Mouse (Mus musculus) midbrain, postnatal 0 days (tissue): ENCODE measurements around the gene Kank2. TPM values are rescaled to one million over a fixed set of nuclear protein-coding genes. Genes with fewer than 3 reads are reported as not detected.

Source experiments
- ATAC-seq: fragments of 200-750 bp; cut with Nextera tagmentation; 2 replicates; pipeline ENCODE4 v1.8.0; 2017; ENCODE audit warnings: moderate number of reproducible peaks, mild to moderate bottlenecking, moderate TSS enrichment, moderate library complexity; ENCODE audit not compliant: low FRiP score
- DNase-seq: peaks from one replicate; pipeline ENCODE4 v3.0.0-alpha.2; 2015; ENCODE audit warnings: low spot score
- H3K27ac ChIP-seq: fragments of 300-500 bp; sonication (generic); 2 replicates; pipeline ENCODE4 v1.5.1; 2014; ENCODE audit warnings: low read depth, mild to moderate bottlenecking, low read length, mixed read lengths
- H3K27me3 ChIP-seq: fragments of 300-500 bp; sonication (generic); 2 replicates; pipeline ENCODE4 v1.6.1; 2014; ENCODE audit warnings: low read length, control low read depth, mixed read lengths; ENCODE audit not compliant: insufficient read depth
- H3K36me3 ChIP-seq: fragments of 300-500 bp; sonication (generic); 2 replicates; pipeline ENCODE4 v1.6.1; 2014; ENCODE audit warnings: low read length, control low read depth, mixed read lengths; ENCODE audit not compliant: insufficient read depth
- H3K4me1 ChIP-seq: fragments of 300-500 bp; sonication (generic); 2 replicates; pipeline ENCODE4 v1.6.1; 2014; ENCODE audit warnings: mild to moderate bottlenecking, control low read depth, antibody characterized with exemption, low read length, mixed read lengths; ENCODE audit not compliant: insufficient read depth
- H3K4me2 ChIP-seq: fragments of 300-500 bp; sonication (generic); 2 replicates; pipeline ENCODE4 v1.6.1; 2014; ENCODE audit warnings: low read depth, mild to moderate bottlenecking, low read length, mixed read lengths; ENCODE audit not compliant: poor library complexity, severe bottlenecking
- H3K4me3 ChIP-seq: fragments of 300-500 bp; sonication (generic); 2 replicates; pipeline ENCODE4 v1.5.1; 2014; ENCODE audit warnings: low read depth, mild to moderate bottlenecking, low read length, moderate library complexity
- H3K9ac ChIP-seq: fragments of 300-500 bp; sonication (generic); replicated peaks from 2 replicates; pipeline ENCODE4 v1.6.1; 2014; ENCODE audit warnings: mild to moderate bottlenecking, low read length, moderate library complexity, mixed read lengths; ENCODE audit not compliant: poor library complexity, severe bottlenecking
- H3K9me3 ChIP-seq: fragments of 300-500 bp; sonication (generic); 2 replicates; pipeline ENCODE4 v1.6.1; 2016; ENCODE audit warnings: low read length, control low read depth
- CTCF ChIP-seq: IDR thresholded peaks from 2 replicates; pipeline ENCODE4 v1.5.1; 2016; ENCODE audit warnings: antibody characterized with exemption, mild to moderate bottlenecking
- WGBS: fragments of 180-500 bp; shearing (Covaris S2); extraction: QIAGEN DNeasy Blood & Tissue Kit; methylation state at CpG from one replicate; pipeline ENCODE4 v1.1.7; 2014; 5-methylcytosine and 5-hydroxymethylcytosine counted together
- polyA plus RNA-seq: library from polyadenylated mRNA; unstranded; fragments of >200 nt; fragmentation: Nextera tagmentation; extraction: Ambion mirVana; gene quantifications from 2 replicates; pipeline ENCODE4 v1.2.1, GENCODE M21; 2015
- total RNA-seq: library from RNA; depleted of rRNA; stranded (reverse); fragments of >200 nt; gene quantifications from 2 replicates; pipeline ENCODE4 v1.2.3, GENCODE M21; 2014

The Kank2 gene
- total and polyA plus RNA-seq, 2 experiments from 2014 or later, result 2.9 to 15.2 TPM

GRCm38 (mm10) chr9:21843086-21843485 lies 44.5 kb upstream of the Kank2 start:
- no peaks in the 10 kb centered on the region for H3K36me3 ChIP-seq
- H3K27ac ChIP-seq, result no peak overlapping the region
- H3K9me3 ChIP-seq, result no peaks in the 10 kb centered on the region
- no peak for DNase-seq
- H3K27me3 ChIP-seq, result no peaks in the 10 kb centered on the region
- no peak for ATAC-seq
- no peak overlapping the region for H3K4me3 ChIP-seq
- no peak overlapping the region for H3K9ac ChIP-seq
- peak; percentile 5; the same call in 1 of the 2 replicates for TF ChIP-seq CTCF
- no peaks in the 10 kb centered on the region for H3K4me1 ChIP-seq
- H3K4me2 ChIP-seq, result no peak overlapping the region
- 78% methylated on average over 6 of the region's 6 CpGs for WGBS

GRCm38 (mm10) chr9:21842391-21842790 lies 43.8 kb upstream of the Kank2 start:
- H3K27me3 ChIP-seq, result no peaks in the 10 kb centered on the region
- H3K4me1 ChIP-seq, result no peaks in the 10 kb centered on the region
- H3K27ac ChIP-seq, result no peak overlapping the region
- no peak overlapping the region for H3K4me2 ChIP-seq
- TF ChIP-seq CTCF, result no peak
- no peak overlapping the region for H3K4me3 ChIP-seq
- H3K9me3 ChIP-seq, result no peaks in the 10 kb centered on the region
- no peak overlapping the region for H3K9ac ChIP-seq
- 62% methylated on average over 5 of the region's 5 CpGs for WGBS
- H3K36me3 ChIP-seq, result no peaks in the 10 kb centered on the region
- ATAC-seq, result no peak
- DNase-seq, result no peak

GRCm38 (mm10) chr9:21841340-21841739 lies 42.8 kb upstream of the Kank2 start:
- WGBS, result 97% methylated on average over 6 of the region's 6 CpGs

GRCm38 (mm10) chr9:21840115-21840787 lies 41.7 kb upstream of the Kank2 start:
- WGBS, result 59% methylated on average over 8 of the region's 8 CpGs
- no peaks in the 10 kb centered on the region for H3K27me3 ChIP-seq
- peak; percentile 75 for TF ChIP-seq CTCF
- no peaks in the 10 kb centered on the region for H3K9me3 ChIP-seq
- H3K4me1 ChIP-seq, result no peaks in the 10 kb centered on the region
- DNase-seq (peak; percentile 46), ATAC-seq (no peak)
- H3K4me2 ChIP-seq, result no peak overlapping the region
- no peak overlapping the region for H3K4me3 ChIP-seq
- H3K36me3 ChIP-seq, result no peaks in the 10 kb centered on the region
- no peak overlapping the region for H3K27ac ChIP-seq
- H3K9ac ChIP-seq, result no peak overlapping the region

More at GRCm38 (mm10) chr9:21841340-21841739, 42.8 kb upstream of the Kank2 start:
- H3K9ac ChIP-seq, result no peak overlapping the region
- H3K4me2 ChIP-seq, result no peak overlapping the region
- DNase-seq (no peak), ATAC-seq (no peak)
- no peak overlapping the region for H3K4me3 ChIP-seq
- no peaks in the 10 kb centered on the region for H3K4me1 ChIP-seq
- H3K9me3 ChIP-seq, result no peaks in the 10 kb centered on the region
- no peaks in the 10 kb centered on the region for H3K36me3 ChIP-seq
- no peak overlapping the region for H3K27ac ChIP-seq
- H3K27me3 ChIP-seq, result no peaks in the 10 kb centered on the region
- TF ChIP-seq CTCF, result no peak

- no peak for TF ChIP-seq CTCF
- no peak overlapping the region for H3K27ac ChIP-seq
- H3K27me3 ChIP-seq, result no peaks in the 10 kb centered on the region
- H3K9me3 ChIP-seq, result no peaks in the 10 kb centered on the region
- no peaks in the 10 kb centered on the region for H3K36me3 ChIP-seq
- H3K4me2 ChIP-seq, result no peak overlapping the region
- no peak for ATAC-seq
- DNase-seq, result no peak
- WGBS, result 98% methylated on average over 2 of the region's 2 CpGs
- no peak overlapping the region for H3K4me3 ChIP-seq
- no peaks in the 10 kb centered on the region for H3K4me1 ChIP-seq
- H3K9ac ChIP-seq, result no peak overlapping the region
These were observed 39.1 kb upstream of the Kank2 start for GRCm38 (mm10) chr9:21837690-21838089.

GRCm38 (mm10) chr9:21835258-21835912 lies 36.8 kb upstream of the Kank2 start, which contains the start of gene Angptl8:
Gene Angptl8, plus strand, starts transcription at chr9:21835510.
- Histone ChIP-seq H3K27ac (no peak within 1 kb of the TSS), H3K4me3 (no peak within 1 kb of the TSS), H3K9ac (no peak within 1 kb of the TSS), H3K4me2 (no peak within 1 kb of the TSS), H3K9me3 (no peaks in the 10 kb centered on the region), H3K36me3 (no peaks in the 10 kb centered on the region), H3K27me3 (no peaks in the 10 kb centered on the region), H3K4me1 (no peaks in the 10 kb centered on the region)
- TF ChIP-seq CTCF, result no peak
- DNase-seq, result no peak
- 86% methylated on average over 15 of the region's 15 CpGs for WGBS
- no peak for ATAC-seq
